Mouse (Mus musculus): Measurements from ENCODE around the gene Svep1. TPM values are rescaled to one million over a fixed set of nuclear protein-coding genes. Genes with fewer than 3 reads are reported as not detected.
A peak's percentile ranks its signal among the peaks of the same experiment; 100 is the strongest.

Svep1 gene
- 0.25 and 0.29 TPM in 2 replicates for polyA plus RNA-seq (2012; rRNA removed)
- 0.29 and 0.34 TPM in 2 replicates for polyA plus RNA-seq (2014; fragmentation: Nextera tagmentation; extraction: Ambion mirVana)

DNA sequence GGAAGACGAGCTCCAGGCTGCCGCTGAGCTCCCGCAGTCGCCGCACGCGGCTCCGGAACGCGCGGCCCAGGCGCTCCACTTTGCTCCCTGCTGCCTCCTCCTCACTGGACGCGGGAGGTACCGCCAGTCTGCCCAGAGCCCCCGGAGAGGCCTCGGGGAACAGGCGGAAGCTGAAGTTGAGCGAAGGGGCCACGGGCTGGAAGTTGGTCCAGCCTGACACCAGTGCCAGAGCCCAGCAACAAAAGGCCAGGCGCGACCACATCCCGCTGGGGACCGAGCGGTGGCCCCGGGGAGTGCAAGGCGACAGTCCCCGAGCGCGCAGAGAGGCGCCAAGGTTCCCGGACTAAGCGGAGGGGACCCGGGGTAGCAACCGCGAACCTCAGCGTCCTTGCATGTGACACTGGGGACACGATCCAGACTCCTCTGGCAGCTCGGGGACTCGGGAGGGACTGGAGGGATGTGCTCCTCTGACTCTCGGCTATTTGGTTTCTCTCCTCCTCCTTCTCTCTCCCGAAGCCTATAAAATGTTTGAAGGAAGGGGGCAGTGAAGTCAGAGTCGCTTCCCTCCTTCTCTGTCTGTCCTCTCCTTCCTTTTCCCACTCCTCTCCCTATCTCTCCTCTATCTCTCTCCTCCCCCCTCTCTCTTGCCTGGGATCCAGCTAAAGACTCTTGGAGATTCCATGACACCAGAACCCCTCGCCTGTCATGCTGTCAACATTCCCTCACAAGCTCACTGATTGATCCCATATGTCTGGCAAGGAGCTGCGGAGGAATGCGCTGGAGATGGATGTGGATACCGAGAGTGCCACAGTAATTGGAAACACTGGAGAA, at the start of gene Svep1:
TSS of gene Svep1 (minus strand) at position 745 of the 831 bp plus-strand sequence.
- no peak for TF ChIP-seq EP300 (IDR thresholded peaks at IDR 0.05; ENCODE audit: low read depth)
- TF ChIP-seq CTCF (IDR thresholded peaks at IDR 0.05; ENCODE audit: low read depth): no peak
- no peak within 1 kb of the TSS for H3K27ac ChIP-seq
- DNase-seq (ENCODE audit: low read depth in 3 of 3, low spot score in 3 of 3) (no peak), ATAC-seq (ENCODE audit: insufficient read depth) (no peak)
- no peaks in the 10 kb centered on the region for H3K4me1 ChIP-seq (replicated peaks; ENCODE audit: control insufficient read depth in 2 of 2, insufficient read depth in 2 of 2, low read length in 1 of 2)
- H3K9me3 ChIP-seq (ENCODE audit: control insufficient read depth, low read length): no peaks in the 10 kb centered on the region
- H3K4me2 ChIP-seq (ENCODE audit: low read depth): peak within 1 kb of the TSS; percentile 33
- H3K4me3 ChIP-seq (ENCODE audit: insufficient read depth in 1 of 2, low read depth in 2 of 2, low read length in 2 of 2): peak within 1 kb of the TSS; percentile 31 to 40
- H3K9ac ChIP-seq (replicated peaks): no peak within 1 kb of the TSS
- H3K27me3 ChIP-seq (ENCODE audit: control insufficient read depth, insufficient read depth, low read length): peaks cover 17% of the 10 kb centered on the region
- H3K36me3 ChIP-seq (replicated peaks; ENCODE audit: control insufficient read depth, insufficient read depth, low read depth): no peaks in the 10 kb centered on the region
- under 1% methylated on average over 45 of the region's 47 CpGs for WGBS (ENCODE audit: insufficient replicate concordance)

DNA sequence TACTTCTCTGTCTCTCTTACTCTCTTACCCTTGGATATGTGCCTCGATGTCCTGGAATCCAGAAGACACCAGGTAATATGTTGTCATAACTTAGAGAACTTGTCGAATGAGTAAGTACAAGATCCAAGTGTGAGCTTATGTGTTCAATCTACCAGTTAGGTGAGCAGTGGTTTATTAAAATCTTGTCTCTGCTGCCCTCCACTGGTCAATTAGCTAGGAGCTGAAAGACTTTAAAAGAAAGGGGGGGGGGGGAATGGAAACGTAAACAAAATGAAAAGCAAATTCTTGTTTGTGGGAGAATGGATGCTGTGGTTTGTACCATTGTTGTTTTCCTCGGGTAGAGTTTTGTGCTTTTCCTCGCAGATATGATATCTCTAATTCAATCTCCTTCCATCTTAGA, 46.8 kb upstream of the Svep1 start:
- TF ChIP-seq CTCF (IDR thresholded peaks at IDR 0.05; ENCODE audit: low read depth) (peak; percentile 26; the same call in 1 of the 2 replicates), EP300 (IDR thresholded peaks at IDR 0.05; ENCODE audit: low read depth) (no peak)
- no peaks in the 10 kb centered on the region for H3K27me3 ChIP-seq (ENCODE audit: control insufficient read depth, insufficient read depth, low read length)
- DNase-seq (ENCODE audit: low read depth in 3 of 3, low spot score in 3 of 3) (peak in 1 of 3 experiments; percentile 2), ATAC-seq (ENCODE audit: insufficient read depth) (no peak)
- no peaks in the 10 kb centered on the region for H3K4me1 ChIP-seq (replicated peaks; ENCODE audit: control insufficient read depth in 2 of 2, insufficient read depth in 2 of 2, low read length in 1 of 2)
- H3K4me3 ChIP-seq (ENCODE audit: insufficient read depth in 1 of 2, low read depth in 2 of 2, low read length in 2 of 2): no peak overlapping the region
- no peaks in the 10 kb centered on the region for H3K36me3 ChIP-seq (replicated peaks; ENCODE audit: control insufficient read depth, insufficient read depth, low read depth)
- H3K4me2 ChIP-seq (ENCODE audit: low read depth): no peak overlapping the region
- no peak overlapping the region for H3K9ac ChIP-seq (replicated peaks)
- no peaks in the 10 kb centered on the region for H3K9me3 ChIP-seq (ENCODE audit: control insufficient read depth, low read length)
- 20% methylated on average over 5 of the region's 5 CpGs for WGBS (ENCODE audit: insufficient replicate concordance)
- H3K27ac ChIP-seq: no peak overlapping the region

DNA sequence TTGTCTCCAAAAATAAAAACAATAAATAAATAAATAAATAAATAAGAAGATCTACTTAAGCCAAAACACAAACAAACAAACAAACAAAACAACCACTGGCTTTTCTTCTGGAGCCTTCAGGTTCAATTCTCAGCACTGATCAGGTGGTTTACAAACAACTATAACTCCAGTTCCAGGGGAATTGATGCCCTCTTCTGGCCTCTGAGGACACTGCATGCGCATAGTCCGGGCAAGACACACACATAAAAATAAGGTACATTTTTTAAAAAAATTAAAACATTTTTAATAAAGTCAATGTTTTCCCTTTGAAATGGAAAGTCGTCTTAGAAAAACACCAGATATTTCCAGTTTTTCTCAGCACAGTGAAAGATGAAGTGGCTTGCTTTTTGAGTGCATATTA, 45.7 kb upstream of the Svep1 start:
- no peak for ATAC-seq (ENCODE audit: insufficient read depth)
- H3K4me1 ChIP-seq (replicated peaks; ENCODE audit: control insufficient read depth in 2 of 2, insufficient read depth in 2 of 2, low read length in 1 of 2): no peaks in the 10 kb centered on the region
- no peaks in the 10 kb centered on the region for H3K9me3 ChIP-seq (ENCODE audit: control insufficient read depth, low read length)
- no peaks in the 10 kb centered on the region for H3K27me3 ChIP-seq (ENCODE audit: control insufficient read depth, insufficient read depth, low read length)
- DNase-seq (ENCODE audit: low read depth in 3 of 3, low spot score in 3 of 3): no peak
- H3K9ac ChIP-seq (replicated peaks): no peak overlapping the region
- H3K4me2 ChIP-seq (ENCODE audit: low read depth): no peak overlapping the region
- no peak overlapping the region for H3K4me3 ChIP-seq (ENCODE audit: insufficient read depth in 1 of 2, low read depth in 2 of 2, low read length in 2 of 2)
- H3K36me3 ChIP-seq (replicated peaks; ENCODE audit: control insufficient read depth, insufficient read depth, low read depth): no peaks in the 10 kb centered on the region
- H3K27ac ChIP-seq: no peak overlapping the region
- WGBS (ENCODE audit: insufficient replicate concordance): 63% methylated on average over 3 of the region's 3 CpGs
- TF ChIP-seq EP300 (IDR thresholded peaks at IDR 0.05; ENCODE audit: low read depth) (no peak), CTCF (IDR thresholded peaks at IDR 0.05; ENCODE audit: low read depth) (no peak)

DNA sequence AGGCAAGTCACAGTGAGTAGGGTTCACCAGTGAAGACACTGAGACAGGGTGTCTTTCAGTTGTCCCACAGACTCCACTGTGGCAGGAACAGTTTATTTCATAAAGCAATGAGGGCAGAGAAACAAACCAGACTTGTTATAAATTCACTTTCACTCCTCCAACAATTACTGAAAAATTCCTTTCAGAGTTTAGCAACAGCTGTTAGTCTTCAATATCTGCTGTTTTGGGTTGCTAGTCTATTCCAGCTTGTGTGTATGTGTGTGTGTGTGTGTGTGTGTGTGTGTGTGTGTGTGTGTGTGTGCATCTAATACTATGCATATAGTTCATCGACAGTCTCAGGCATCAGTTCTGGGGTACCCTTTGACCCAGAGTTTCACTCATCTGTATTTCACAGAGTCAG, 38.9 kb upstream of the Svep1 start:
- Histone ChIP-seq H3K9me3 (ENCODE audit: control insufficient read depth, low read length) (no peaks in the 10 kb centered on the region), H3K4me1 (replicated peaks; ENCODE audit: control insufficient read depth in 2 of 2, insufficient read depth in 2 of 2, low read length in 1 of 2) (no peaks in the 10 kb centered on the region), H3K27ac (no peak overlapping the region), H3K36me3 (replicated peaks; ENCODE audit: control insufficient read depth, insufficient read depth, low read depth) (no peaks in the 10 kb centered on the region), H3K27me3 (ENCODE audit: control insufficient read depth, insufficient read depth, low read length) (no peaks in the 10 kb centered on the region), H3K9ac (replicated peaks) (no peak overlapping the region), H3K4me3 (ENCODE audit: insufficient read depth in 1 of 2, low read depth in 2 of 2, low read length in 2 of 2) (no peak overlapping the region), H3K4me2 (ENCODE audit: low read depth) (no peak overlapping the region)
- DNase-seq (ENCODE audit: low read depth in 3 of 3, low spot score in 3 of 3) (no peak), ATAC-seq (ENCODE audit: insufficient read depth) (no peak)
- TF ChIP-seq CTCF (IDR thresholded peaks at IDR 0.05; ENCODE audit: low read depth) (no peak), EP300 (IDR thresholded peaks at IDR 0.05; ENCODE audit: low read depth) (no peak)
- WGBS (ENCODE audit: insufficient replicate concordance): 64% methylated on average over 1 of the region's 1 CpGs

DNA sequence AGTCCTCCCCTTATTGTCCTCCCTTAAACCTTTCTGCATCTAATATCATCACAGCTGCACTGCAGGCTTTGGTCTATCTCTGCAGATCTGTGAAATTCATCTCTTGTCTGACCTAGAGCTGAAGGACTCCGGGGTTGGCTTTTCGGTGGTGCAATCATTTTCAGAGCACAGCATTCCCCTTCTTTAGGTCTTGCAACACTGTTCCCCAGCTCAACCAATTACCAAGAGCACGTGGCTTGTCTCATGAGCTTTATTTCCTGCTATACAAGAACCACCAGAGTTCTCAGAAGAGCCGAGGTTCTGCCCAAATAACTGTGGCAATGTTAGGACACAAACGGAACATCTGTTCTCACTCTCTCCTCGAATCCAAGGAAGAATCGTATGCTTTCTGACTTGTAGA, 33.8 kb upstream of the Svep1 start:
- TF ChIP-seq EP300 (IDR thresholded peaks at IDR 0.05; ENCODE audit: low read depth): no peak
- TF ChIP-seq CTCF (IDR thresholded peaks at IDR 0.05; ENCODE audit: low read depth): no peak
- Histone ChIP-seq H3K9me3 (ENCODE audit: control insufficient read depth, low read length) (no peaks in the 10 kb centered on the region), H3K4me1 (replicated peaks; ENCODE audit: control insufficient read depth in 2 of 2, insufficient read depth in 2 of 2, low read length in 1 of 2) (no peaks in the 10 kb centered on the region), H3K4me2 (ENCODE audit: low read depth) (no peak overlapping the region), H3K9ac (replicated peaks) (no peak overlapping the region), H3K4me3 (ENCODE audit: insufficient read depth in 1 of 2, low read depth in 2 of 2, low read length in 2 of 2) (no peak overlapping the region), H3K27ac (no peak overlapping the region), H3K27me3 (ENCODE audit: control insufficient read depth, insufficient read depth, low read length) (no peaks in the 10 kb centered on the region), H3K36me3 (replicated peaks; ENCODE audit: control insufficient read depth, insufficient read depth, low read depth) (no peaks in the 10 kb centered on the region)
- WGBS (ENCODE audit: insufficient replicate concordance): 50% methylated on average over 7 of the region's 7 CpGs
- ATAC-seq (ENCODE audit: insufficient read depth) (no peak), DNase-seq (ENCODE audit: low read depth in 3 of 3, low spot score in 3 of 3) (no peak)

Data from liver, embryonic 14.5 days (tissue).